Comparison of ENCODE assay signal across 8 mouse cellular contexts in the genomic region with DNA sequence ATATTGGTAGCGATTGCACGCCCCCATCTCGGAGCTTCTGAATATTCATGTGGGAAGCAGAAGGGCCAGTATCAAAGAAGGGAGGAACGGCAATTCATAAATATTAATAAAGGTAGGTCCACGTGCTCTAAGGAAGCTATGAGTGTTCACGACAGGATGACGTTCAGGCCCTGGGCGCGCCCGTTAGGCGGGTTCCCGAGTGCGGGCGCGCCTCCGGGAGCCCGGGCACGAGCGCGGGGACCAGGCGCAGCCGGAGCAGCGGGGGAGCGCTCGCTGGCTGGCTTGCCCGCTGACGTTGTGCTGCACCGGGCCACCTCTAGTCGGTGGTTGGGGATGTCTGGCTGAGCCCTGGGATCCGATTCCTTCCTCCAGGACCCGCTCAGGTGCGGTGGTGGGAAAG. TPM values are rescaled to one million over a fixed set of nuclear protein-coding genes. Genes with fewer than 3 reads are reported as not detected.
DNase-seq lines count a peak whose midpoint lies in the region; ATAC-seq and TF ChIP-seq lines count a peak whose summit lies in the region.

No protein-coding gene starts in this region.

- peak overlapping the region; percentile 75 for H3K9ac ChIP-seq in hindbrain, embryonic 11.5 days (ENCODE audit: low read depth, low read length)

- peak; percentile 82 to 89 for DNase-seq in adrenal gland, adult (ENCODE audit: inconsistent age in 2 of 2, low spot score in 1 of 2)
- peak; percentile 94 to 96 for DNase-seq in cerebellum, postnatal 25 days
- peak; percentile 78 to 80 for DNase-seq in frontal cortex, postnatal 25 days (ENCODE audit: low spot score in 2 of 2)
- peak; percentile 95 for DNase-seq in hindbrain, embryonic 11.5 days (ENCODE audit: low spot score)
- DNase-seq in layer of hippocampus, adult 9-11 months, result peak; percentile 94
- DNase-seq in lung, adult 2 months, result peak; percentile 20
- DNase-seq in ovary, postnatal 14 days (ENCODE audit: low spot score), result peak; percentile 52

- peak; percentile 92 for ATAC-seq in hindbrain, embryonic 11.5 days (ENCODE audit: low FRiP score)
- no peak for ATAC-seq in monocyte, adult 5-6 weeks (replicated peaks; ENCODE audit: insufficient number of reproducible peaks, low FRiP score, low TSS enrichment, poor library complexity, severe bottlenecking)

- no peak for TF ChIP-seq POLR2A in lung, adult 2 months (IDR thresholded peaks at IDR 0.05; ENCODE audit: borderline replicate concordance, extremely low read depth, low read depth, low read length)

- no peak for TF ChIP-seq CTCF in lung, adult 2 months (IDR thresholded peaks at IDR 0.05; ENCODE audit: insufficient read depth, low read length)

- H3K27ac ChIP-seq in hindbrain, embryonic 11.5 days (ENCODE audit: low read depth, low read length), result peak overlapping the region; percentile 92

- WGBS in hindbrain, embryonic 11.5 days, result under 1% methylated on average over 27 of the region's 32 CpGs
- WGBS in lung, adult 2 months, result under 1% methylated on average over 32 of the region's 32 CpGs

- H3K27me3 ChIP-seq in hindbrain, embryonic 11.5 days (ENCODE audit: control insufficient read depth, insufficient read depth, low read length), result no peaks in the 10 kb centered on the region

- H3K4me3 ChIP-seq in hindbrain, embryonic 11.5 days (ENCODE audit: low read depth, low read length), result peak overlapping the region; percentile 74
- H3K4me3 ChIP-seq in lung, adult 2 months (replicated peaks; ENCODE audit: extremely low read depth, low read depth, low read length), result peak overlapping the region; percentile 15

- no peaks in the 10 kb centered on the region for H3K9me3 ChIP-seq in hindbrain, embryonic 11.5 days (ENCODE audit: control insufficient read depth, low read length)

- peak overlapping the region; percentile 76 for H3K4me2 ChIP-seq in hindbrain, embryonic 11.5 days (replicated peaks; ENCODE audit: low read depth, low read length)

- no peaks in the 10 kb centered on the region for H3K36me3 ChIP-seq in hindbrain, embryonic 11.5 days (ENCODE audit: control insufficient read depth, insufficient read depth, low read length)

- no peaks in the 10 kb centered on the region; the same call in 1 of the 2 replicates for H3K4me1 ChIP-seq in hindbrain, embryonic 11.5 days (replicated peaks; ENCODE audit: control insufficient read depth, insufficient read depth, low read length)
- H3K4me1 ChIP-seq in lung, adult 2 months (ENCODE audit: control insufficient read depth, insufficient read depth, low read length), result no peaks in the 10 kb centered on the region

RNA-seq across cellular contexts. Expression of gene Fez1, which starts 10.9 kb away (rescaled TPM):
- 343 and 384 TPM in 2 replicates for polyA plus RNA-seq in hindbrain, embryonic 11.5 days (2014; fragmentation: Nextera tagmentation; extraction: Ambion mirVana)
- polyA plus RNA-seq in lung, adult 2 months (2012; rRNA removed), result 0.96 and 1.3 TPM in 2 replicates
- total RNA-seq in monocyte, adult 5-6 weeks (2017), result 2.0 TPM in 1 of 3 replicates, not detected in the others

RNA-seq across cellular contexts. Expression of gene Ei24, which starts 35.3 kb away (rescaled TPM):
- polyA plus RNA-seq in hindbrain, embryonic 11.5 days (2014; fragmentation: Nextera tagmentation; extraction: Ambion mirVana), result 61.7 and 68.7 TPM in 2 replicates
- polyA plus RNA-seq in lung, adult 2 months (2012; rRNA removed), result 56.4 and 88.9 TPM in 2 replicates
- 47.7 to 50.6 TPM (median 48.2 TPM) in 3 replicates for total RNA-seq in monocyte, adult 5-6 weeks (2017)

Comparison
In these comparisons a context has a peak if more than half of its experiments do, and no peak if none do; other contexts are left out.
1. DNase-seq: peak in every context shown above with its lines; median percentile 95 in cerebellum, postnatal 25 days; 95 in hindbrain, embryonic 11.5 days; 94 in layer of hippocampus, adult 9-11 months; 86 in adrenal gland, adult; 79 in frontal cortex, postnatal 25 days; 52 in ovary, postnatal 14 days; 20 in lung, adult 2 months.
2. RNA of gene Fez1, which starts 10.9 kb away (polyA plus RNA-seq): 343 to 384 TPM in hindbrain, embryonic 11.5 days; 0.96 to 1.3 TPM in lung, adult 2 months; every median in the first group is over 100 times any median in the second.